Mouse (Mus musculus): ENCODE measurements around the gene Mettl16.
A peak's percentile ranks its signal among the peaks of the same experiment; 100 is the strongest.

The Mettl16 gene

DNA sequence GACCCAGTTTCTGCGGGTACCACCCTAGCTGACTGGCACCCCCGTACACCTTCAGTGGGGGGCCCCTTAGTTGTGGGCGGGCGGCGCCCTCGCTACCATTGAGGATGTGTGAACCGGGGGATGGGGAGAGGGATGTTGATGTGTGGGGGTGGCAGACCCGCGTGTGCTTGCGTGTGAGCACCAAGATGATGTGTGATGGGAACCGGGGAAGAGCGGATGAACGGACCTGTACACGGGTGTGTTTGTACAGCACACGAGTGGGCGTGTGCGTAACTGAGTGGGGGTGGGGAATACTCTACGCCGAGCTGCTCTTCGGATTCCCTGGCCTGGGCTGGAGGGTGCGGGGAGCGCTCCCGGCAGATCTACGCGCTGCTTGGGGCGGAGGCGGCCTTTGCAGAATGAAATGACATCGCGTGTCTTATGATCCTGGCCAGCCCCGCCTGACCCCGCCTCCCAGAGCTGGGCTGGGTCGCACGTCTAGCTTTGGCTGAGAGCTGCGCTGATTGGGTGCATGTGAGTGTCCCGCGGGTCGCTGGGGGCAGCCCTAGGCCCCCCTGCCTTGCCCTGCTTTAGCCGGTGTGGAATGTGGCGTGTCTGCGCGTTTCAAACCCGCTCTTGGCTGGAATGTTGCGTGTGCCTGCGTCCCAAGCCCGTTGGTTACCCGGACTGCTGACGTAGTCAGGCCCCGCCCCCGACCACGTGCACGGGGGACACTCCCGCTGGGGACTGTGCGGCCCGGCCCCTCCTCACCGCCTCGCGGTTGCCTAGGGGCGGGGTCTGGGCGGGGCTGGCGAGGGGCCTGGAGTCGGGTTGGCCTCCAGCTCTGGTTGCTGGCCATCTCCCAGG lies 61.2 kb downstream of the Mettl16 start:
- peak; percentile 96 to 97 for DNase-seq (ENCODE audit: low spot score in 2 of 2)

DNA sequence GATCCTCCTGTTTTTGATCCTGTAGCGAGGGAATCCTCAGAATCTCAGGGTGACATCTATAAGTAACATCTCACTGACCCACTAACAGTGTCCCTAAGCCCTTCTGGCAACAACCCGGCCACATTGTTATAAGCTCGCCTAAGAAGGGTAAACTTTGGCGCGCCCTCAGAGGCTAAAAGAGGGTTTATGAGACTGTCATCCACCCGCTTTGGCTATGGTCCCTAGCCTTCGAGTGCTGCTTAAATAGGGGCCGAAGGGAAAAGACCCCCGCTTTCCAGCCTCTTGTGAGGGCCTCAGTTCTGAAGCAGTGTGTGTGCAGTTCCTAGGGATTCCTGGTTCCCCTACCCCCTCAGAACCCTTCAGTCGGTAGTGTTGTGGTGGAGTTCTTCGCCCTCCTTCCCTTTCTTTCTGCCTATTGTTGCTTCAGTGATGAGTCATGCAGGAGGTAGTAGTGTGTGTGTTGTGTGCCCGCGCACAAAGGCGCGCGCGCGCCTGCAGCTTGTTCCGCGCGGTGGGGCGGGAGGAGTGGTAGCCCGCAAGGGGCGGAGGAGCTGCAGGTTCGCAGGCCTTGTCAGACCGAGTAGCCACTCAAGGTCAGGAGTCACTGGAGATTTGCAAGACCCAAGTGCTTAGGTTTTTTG lies 62.0 kb downstream of the Mettl16 start:
- DNase-seq (ENCODE audit: low spot score in 2 of 2): no peak

DNA sequence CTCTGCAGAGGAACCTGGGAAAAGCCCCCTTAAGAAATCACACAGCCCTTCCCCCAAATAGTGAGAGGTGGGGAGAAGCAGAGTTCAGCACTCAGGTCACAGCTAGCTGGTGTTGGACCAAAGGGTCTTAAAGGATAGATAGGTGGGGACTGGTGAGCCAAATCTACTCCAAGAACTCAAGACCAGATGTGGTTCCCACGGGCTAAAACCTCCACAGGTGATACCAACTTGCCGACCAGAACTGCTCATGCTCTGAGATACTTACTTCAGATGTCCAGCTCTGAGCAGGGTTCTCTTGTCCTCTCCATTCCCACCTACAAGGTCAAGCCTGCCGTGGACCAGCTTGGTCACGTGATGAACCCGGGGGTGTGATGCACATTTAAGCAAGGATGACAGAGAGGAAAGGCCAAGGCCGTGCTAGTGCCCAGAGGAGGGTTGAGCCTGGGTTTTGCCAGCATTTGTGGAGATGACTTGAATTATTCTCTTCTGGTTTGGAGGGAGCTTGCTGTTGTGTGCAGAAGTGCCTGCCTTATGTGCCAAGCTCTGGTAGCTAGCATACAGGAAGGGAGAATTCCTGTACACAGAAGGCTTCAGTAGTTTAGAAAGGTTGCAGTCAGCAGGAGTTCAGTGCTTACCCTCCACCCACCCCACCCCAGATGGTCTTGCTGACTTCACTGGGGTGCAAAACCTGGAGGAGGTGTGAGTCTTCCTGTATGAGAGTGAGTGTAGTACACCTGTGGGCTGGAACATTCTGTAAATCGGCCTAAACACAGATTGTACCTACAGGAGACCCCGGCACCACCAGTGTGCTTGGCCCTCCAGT lies 63.1 kb downstream of the Mettl16 start:
- no peak for DNase-seq (ENCODE audit: low spot score in 2 of 2)

DNA sequence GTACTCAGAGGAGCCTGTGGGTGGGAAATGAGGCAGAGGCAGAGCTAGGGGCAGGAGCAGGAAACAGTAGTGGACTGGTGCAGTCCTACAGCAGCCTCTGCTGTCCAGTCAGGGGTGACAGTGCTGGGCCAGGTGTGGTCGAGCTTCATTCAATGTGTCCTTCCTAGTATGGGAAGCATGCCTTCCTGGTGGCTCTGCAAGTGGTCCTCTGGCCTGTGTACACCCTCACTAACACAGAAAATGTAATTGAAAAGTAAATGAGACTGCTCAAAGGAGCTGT lies 63.7 kb downstream of the Mettl16 start:
- peak in 1 of 2 experiments; percentile 4 for DNase-seq (ENCODE audit: low spot score in 2 of 2)

DNA sequence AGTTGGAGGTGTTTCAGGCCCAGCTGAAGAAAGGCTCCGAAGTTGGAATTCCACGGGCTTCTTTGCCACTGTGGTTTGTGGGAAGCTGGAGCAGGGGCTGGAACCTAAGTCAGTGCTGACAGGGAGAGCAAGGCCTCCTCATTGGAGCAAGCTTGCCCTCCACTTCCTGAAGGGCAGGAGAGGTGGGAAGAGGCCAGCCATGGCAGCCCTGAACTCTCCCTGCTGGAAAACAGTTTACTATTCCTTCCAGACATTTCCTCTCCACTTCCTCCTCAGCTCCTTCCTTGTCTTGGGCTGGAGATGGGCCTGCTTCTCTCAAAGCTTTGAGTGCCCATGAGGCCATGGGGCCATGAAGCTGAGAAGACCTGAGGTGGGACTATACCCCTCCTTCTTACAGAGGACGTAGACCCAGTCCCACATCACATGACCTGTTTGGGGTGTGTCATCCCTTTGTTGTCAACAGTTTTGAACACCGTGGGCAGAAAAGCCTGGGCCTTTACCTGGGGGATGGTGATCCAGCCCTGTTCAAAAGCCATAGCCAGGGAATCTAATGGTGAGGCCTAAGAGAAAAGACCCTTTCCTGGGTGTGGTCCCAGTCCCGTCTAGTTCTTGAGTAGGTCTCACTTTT lies 64.1 kb downstream of the Mettl16 start:
- DNase-seq (ENCODE audit: low spot score in 2 of 2): no peak

DNA sequence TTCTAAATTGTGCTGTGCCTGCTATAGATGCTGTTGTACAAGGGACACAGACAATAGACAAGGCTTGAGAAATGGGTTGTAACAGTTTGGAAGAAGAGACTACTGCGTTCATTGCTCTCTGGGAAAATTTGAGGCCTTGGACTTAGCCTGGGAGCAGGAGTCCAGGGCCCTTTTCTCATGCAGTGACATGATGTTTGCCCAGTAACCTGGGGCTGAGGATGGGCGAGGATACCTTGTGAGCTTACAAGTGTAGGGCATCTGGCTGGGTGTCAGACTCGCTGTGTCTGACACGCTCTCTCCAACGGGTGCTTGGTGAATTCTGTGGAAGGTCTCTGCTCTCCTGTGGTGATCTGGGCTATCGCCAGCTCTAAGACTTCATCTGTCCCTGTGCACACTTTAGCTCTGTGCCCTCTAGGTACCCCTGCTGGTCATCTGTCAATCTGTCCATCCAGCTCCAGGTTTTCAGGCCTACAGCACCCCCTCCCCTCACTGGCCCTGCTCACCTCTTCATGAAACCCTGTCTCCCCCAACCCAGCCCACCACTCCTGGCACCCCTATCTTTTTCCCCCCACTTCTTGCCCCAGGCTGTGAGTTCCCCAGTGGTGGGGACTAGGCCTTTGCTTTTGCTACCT lies 65.1 kb downstream of the Mettl16 start:
- DNase-seq (ENCODE audit: low spot score in 2 of 2): no peak

DNA sequence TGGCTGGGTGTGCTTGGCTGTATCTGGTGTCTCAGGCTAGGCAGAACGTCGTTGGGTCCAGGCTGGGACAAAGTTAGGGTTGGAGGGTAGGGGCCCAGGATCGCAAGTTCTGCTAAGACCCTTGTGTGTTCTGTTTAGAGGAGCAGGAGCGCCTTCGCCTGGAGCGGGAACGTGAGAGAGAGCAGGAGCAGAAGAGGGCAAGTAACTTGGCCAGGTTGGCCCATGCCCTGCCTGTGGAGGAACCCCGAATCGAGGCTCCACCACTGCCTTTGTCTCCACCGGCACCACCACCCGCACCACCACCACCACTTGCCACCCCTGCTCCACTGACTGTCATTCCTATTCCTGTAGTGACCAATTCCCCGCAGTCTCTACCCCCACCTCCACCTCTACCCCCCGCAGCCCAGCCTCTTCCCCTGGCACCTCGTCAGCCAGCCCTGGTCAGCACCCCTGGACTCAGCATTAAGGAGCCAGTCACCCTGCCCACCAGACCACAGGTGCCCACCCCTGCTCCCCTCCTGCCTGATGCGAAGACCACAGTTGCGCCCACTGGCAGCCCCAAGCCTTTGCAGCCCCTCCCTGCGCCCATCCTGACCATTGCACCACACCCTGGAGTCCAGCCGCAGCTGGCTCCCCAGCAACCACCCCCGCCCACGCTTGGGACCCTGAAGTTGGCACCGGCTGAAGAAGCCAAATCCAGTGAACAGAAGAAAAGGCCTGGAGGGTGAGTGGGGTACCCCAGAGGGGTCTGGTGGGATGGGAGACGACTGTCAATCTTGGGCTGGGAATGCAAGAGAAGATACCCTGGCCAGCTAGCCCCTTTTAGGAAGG lies 65.8 kb downstream of the Mettl16 start:
- peak in 1 of 2 experiments; percentile 4 for DNase-seq (ENCODE audit: low spot score in 2 of 2)

DNA sequence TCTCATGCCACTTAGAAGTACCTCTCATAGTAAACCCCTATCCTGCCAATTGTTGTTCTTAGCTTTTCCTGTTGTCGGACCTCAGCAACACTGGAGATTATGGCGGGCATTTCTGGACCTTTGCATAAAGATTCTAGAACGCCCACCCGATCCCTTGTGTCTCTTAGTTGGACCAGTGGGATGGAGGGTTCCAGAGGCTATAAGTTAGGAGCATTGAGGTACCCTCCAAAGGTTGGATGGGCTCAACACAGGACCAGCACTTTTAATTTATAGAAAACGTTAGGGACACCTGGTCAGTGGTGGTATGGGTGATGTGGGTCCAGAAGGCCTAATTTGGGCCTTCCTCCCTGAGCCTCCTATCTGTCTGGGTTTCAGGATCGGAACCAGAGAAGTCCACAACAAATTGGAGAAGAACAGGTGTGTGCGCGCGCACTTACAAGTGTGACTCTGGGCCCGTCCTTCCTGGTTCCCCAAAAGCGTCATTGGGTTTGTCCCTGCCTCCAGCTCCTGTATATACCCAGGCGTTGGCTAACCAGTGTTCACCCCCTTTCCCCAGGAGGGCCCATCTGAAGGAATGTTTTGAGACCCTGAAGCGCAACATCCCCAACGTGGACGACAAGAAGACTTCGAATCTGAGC lies 66.5 kb downstream of the Mettl16 start:
- no peak for DNase-seq (ENCODE audit: low spot score in 2 of 2)

DNA sequence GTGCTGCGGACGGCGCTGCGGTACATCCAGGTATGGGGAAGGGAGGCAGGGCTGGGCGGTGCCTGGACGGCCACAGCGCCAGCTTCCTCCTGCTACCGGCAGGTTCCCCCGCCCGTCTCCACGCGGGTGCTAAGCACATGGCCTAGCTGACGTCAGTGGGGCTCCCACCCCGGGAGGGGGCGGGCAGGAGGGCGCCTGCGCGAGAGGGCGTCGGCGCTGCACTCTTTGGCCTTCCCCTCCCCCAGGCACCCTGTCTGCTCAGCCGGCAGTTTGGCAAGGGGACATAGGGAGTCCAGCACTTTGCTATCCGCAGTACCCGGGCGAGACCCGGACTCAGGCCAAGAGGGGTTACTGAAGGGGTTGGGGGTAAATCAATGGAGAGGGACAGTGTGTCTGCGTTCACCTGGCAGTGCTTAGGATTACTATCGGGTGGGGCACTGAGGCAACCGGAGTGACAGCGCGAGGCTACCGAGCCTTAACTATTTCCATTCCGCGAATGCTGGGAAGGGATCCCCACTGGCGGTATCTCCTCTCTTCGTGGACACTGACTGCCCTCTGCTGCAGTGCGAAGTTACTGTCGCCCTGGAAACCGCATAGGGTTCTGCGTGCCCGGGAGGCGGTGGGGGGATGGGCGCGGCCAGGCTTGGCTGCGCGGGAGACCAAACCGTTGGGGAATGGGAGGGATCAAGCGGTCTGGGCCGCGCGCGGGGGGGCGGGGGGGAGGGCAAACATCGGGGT lies 67.2 kb downstream of the Mettl16 start:
- peak; percentile 86 for DNase-seq (ENCODE audit: low spot score in 2 of 2)

DNA sequence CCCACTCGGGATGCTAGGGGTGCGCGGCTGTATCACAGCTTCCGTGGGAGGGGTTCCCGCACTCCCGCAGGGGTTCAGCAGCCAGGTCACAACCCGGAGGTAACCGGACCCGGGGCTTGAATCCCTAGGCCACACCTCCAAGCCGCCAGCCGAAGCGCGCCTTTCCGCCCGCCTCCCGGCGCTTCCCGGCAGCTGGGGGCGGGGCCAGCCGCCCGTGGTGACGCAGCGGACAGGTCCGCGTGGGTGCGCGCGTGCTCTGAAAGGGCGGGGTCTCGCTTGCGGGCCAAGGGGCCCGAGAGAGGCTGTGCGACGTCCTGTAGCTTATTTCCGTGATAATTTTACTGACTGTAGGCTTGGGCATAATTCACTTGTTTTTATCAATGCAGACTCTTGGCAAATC lies 67.8 kb downstream of the Mettl16 start:
- peak; percentile 85 to 88 for DNase-seq (ENCODE audit: low spot score in 2 of 2)

DNA sequence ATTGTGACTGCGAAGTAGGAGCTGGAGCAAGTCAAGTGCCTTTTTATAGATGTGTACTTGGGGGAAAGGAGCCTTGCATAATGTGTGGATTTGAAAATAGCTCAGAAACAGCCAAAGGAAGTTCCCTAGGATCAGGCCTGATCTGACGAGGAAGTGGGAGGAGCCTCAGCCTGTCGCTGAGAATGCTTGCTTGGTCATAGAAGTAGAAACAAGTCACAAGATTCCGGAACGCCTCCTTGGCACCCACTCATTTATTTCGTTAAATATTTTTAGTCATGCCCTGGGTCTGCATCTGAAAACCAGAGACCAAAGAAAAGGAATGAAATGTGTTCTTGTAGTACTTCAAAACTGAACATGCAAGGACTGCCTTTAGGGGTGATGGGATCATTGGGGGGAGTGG lies 68.3 kb downstream of the Mettl16 start:
- DNase-seq (ENCODE audit: low spot score in 2 of 2): peak; percentile 63 to 66

DNA sequence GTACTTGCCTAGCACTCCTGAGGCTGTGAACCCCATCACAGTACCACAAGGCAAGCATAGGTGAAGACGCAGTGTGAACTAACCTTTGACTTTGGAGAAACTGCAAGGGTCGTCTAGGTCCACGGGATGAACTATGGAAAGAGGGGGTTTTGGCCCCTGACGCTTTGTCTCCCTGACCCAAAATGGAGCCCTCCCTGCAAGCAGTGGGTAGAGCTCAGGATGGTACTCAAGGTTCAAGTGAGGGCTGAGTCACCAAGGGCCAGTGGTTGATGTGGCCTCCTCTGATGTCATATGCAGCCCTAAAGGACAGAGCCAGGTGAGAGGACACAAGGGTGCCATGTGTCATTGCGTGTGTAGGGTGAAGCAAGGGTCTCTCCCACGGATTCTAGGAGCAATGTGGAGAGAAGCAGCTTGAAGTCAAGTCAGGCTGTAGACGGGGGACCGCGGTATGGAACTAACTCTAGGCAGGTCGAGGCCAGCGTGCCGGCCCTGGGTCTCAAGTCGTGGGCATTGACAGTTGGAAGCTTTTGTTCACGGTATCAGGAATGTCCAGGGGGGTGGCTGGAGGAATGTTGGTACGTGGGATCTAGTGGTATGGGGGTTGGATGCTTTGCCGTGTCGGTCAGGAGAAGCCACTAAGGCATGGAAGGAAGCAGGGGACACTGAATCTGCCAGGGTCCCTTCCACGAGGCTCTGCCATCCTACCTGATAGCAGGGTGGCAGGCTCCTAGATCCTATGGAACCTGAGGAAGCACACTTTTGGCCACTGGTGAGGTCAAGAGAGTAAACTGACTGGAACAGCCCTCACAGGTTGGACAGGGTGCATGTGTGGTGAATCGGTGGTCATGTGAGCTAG lies 69.5 kb downstream of the Mettl16 start:
- DNase-seq (ENCODE audit: low spot score in 2 of 2): no peak

DNA sequence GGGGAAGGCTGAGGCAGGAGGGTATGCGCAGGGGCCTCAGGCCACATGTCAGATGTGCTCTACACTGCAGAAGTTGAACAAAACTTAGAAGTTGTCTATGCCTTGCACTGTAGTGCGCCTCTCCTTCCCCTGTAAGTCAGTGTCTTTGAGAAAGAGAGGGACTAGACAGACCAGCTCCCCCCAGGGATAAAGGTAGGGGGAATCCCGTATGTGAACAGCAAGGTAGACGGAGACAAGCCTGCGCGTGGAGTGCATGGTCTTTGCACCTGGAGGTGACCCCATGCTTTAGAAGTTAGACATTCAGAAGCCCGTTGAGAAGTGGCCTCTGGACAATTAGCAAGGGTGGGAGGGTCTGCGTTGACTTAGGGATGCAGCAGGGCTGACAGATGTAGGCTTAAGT lies 70.1 kb downstream of the Mettl16 start:
- DNase-seq (ENCODE audit: low spot score in 2 of 2): no peak

DNA sequence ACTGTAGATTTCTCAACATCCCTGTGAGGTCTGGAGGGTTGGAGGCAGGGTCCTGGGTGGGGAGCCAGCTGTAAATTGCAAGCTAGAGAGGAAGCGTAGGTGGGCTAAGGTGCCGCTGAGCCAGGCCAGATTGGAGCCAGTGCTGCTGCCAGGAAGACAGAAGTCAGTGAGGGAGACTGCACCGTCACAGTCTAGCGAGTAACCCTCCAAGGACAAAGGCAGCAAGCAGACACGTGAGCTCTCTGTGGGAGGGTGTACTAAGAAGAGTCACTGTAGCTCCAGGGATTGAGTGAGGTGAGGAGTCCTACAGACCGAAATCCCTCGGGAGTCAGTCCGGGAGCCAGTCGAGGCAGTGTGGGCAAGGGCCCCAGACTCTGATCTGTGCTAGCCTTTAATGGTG lies 70.7 kb downstream of the Mettl16 start:
- DNase-seq (ENCODE audit: low spot score in 2 of 2): no peak

DNA sequence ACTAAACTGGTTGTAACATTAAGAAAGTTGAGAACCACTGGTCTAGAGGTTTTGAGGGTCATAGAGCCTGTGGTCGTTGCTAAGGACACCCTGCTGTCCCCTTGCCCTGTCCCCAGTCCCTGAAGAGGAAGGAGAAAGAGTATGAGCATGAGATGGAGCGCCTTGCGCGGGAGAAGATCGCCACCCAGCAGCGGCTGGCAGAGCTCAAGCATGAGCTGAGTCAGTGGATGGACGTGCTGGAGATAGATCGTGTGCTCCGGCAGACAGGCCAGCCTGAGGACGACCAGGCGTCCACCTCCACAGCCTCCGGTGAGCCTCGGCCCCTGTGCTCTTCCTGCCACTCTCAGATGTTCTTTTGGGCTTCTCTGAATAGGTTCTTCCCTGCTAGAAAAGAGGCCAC lies 71.4 kb downstream of the Mettl16 start:
- DNase-seq (ENCODE audit: low spot score in 2 of 2): no peak

DNA sequence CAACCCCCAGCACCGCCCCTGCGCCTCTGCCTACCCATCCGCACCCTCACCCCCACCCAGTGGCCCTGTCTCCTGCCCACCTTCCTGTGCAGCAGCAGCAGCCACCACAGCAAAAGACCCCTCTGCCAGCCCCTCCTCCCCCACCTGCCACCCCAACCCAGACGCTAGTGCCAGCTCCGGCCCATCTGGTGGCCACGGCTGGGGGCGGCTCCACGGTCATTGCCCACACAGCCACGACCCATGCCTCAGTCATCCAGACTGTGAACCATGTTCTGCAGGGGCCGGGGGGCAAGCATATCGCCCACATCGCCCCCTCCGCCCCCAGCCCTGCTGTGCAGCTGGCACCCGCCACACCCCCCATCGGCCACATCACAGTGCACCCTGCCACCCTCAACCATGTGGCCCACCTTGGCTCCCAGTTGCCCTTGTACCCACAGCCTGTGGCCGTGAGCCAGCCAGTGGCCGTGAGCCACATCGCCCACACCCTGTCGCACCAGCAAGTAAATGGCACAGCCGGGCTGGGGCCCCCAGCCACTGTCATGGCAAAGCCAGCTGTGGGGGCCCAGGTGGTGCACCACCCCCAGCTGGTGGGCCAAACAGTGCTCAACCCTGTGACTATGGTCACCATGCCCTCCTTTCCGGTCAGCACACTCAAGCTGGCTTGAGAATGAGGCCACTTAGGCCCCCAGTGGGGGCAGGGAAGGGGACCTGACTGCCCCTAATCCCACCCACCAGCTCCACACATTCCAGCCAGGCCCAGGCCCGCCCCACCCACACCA lies 72.2 kb downstream of the Mettl16 start:
- no peak for DNase-seq (ENCODE audit: low spot score in 2 of 2)

DNA sequence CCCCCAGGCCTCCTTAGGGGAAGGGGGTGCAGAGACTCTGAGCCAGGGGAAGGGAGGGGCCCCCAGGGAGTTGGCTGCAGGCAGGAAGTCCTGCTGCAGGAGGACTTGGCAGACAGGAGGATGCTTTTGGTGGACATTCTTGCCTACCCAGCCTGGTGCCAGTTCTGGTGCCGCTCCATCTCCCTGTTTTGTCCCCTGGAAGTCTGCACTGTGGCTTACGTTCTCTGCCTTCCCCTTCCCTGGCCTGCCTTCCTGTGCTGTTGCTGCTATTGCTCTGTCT lies 72.7 kb downstream of the Mettl16 start:
- DNase-seq (ENCODE audit: low spot score in 2 of 2): no peak

DNA sequence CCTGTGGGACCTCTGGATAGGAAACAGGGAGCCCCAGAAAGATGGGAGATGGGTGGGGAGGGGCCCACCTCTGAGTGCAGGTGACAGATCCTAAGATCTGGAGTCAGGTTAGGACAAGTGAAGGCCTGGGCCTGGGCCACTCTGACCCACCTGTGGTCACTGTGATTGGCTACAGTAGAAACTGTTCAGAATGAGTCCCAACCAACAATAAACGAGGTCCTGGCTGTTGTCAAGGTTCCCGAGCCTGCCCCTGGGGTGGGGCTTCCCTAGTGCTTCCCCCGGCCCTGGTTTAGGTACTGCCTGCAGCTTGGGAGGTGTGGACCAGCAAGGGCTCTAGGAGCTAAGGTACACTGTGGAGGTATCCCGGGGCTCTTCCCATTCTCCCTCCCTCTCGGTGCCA lies 73.1 kb downstream of the Mettl16 start:
- no peak for DNase-seq (ENCODE audit: low spot score in 2 of 2)

Measured in frontal cortex, postnatal 14 days (tissue).